Mouse (Mus musculus) v-Abl transformed pro-B cells (cell line): ENCODE results near the gene Tex19.1.

Experiments used
- in situ Hi-C, 2 experiments: fragments of 400-800 bp; cut with MboI; formaldehyde crosslinking; loops; one replicate each; pipeline ENCODE4 v1.15.1; 2025; ENCODE audit not compliant: unreplicated experiment in 2 of 2

Tex19.1 gene

DNA sequence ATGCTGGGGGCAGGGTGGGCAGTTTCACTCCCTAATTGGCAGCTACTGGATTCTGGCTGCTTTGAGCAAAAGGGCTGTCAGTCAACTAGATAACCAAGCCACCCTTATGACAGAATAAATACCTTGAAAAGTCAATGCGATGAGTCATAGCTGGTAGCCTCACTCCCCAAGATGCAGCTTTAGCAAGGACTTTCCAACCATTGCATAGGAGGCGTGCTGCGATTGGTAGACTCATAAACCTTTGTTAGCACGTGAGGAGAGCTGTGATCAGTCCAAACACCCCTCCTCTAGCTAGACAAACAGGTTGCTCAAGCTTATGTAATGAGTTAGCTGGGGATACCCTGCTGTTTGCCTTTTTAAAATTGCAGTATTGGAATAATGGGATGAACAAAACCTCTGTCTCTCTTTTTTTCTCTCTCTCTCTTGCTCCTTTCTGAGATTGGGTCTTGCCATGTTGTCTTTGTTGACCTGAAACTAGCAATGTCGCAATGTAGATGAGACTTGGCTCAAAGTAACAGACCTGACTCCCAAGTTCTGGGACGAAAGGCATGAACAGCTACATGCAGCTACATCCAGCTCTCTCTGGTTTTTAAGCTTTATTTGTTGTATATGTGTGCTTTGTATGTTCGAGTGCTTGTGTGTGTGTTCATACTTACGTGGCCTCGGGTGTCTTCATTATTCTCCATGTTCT lies 2.5 kb upstream of the Tex19.1 start:
- in situ Hi-C loops = no loop called here

DNA sequence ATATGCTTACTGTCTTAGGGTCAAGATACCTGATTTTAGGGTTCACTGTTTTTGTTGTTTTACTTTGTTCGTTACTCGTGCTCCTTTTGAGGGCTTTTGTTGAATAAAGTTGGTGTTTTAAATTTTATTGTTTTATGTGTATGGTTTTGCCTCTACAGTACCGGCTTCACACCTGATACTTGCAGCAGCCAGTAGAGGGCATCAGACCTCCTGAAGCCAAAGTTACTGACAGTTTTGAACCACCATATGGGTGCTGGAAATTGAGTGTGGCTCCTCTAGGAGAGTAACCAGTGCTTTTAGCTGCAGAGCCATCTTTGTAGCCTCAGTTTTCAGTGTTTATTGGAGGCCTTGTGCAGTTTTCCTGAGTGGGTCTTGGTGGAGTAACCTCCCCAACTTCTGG lies 2.2 kb downstream of the Tex19.1 start:
- in situ Hi-C loops = no loop called here

DNA sequence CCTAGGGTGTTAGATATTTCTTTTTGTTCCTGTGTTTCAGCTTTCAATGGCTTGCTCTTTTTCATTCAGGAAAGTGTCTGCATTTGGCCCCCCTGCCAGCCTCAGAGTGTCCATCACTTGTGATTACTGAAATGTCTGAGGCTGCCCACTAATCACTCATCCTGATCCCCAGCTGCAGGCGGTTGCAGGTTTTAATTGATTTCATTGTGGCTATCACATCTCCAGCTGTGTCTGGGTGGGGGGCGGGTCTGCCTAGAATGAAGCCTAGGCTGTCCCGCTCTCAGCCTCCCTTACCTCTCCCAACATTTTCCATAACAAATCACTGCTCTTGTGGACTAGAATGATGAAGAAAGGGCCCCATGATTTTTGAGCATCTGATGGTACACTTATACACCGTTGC lies 8.3 kb downstream of the Tex19.1 start:
- in situ Hi-C loops = no loop called here

DNA sequence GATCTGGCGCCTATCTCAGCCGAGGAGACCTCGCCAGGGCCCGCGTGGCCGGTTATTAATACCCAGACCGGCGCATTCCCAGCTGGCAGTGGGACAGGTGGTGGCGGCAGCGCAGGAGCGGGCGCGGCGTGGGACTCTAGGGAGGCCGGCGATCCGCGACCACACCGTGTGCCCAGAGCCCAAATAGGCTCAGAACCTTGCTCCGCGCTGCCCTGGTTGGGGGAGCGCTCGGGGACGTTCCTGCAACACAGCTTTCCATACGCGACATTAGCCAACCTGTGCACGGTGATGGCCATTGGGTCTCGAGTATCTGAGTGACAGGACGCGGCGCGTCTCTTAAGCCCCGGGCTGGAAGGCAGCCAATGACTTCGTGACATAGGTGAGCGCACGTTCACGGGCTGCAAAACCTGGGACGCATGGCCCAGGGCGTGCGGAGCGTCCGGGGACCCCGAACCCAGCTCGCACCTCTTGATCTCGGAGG lies 10.5 kb downstream of the Tex19.1 start:
- in situ Hi-C loops = no loop called here

DNA sequence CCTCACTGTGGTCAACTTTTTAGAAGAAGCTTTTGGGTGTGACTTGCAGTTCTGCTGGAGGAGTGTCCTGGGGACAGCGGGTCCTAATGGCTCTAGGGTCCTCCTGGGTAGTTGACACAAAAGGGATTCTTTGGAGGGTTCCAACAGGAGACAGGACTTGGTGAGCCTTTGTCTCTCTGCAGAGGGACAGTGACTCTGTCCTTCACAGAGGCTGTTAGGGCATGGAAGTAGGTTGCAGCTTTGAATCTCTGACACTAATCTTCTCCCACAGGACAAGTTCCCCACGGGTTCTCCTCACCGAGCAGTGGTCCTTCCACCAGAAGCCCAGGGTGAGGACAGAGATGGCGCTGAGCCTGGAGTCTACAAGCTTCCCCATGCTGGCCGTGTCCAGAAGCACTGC lies 14.0 kb downstream of the Tex19.1 start, which contains the start of gene Uts2r:
TSS of gene Uts2r (plus strand) at position 301 of the 400 bp plus-strand sequence.
- in situ Hi-C loops = no loop called here

DNA sequence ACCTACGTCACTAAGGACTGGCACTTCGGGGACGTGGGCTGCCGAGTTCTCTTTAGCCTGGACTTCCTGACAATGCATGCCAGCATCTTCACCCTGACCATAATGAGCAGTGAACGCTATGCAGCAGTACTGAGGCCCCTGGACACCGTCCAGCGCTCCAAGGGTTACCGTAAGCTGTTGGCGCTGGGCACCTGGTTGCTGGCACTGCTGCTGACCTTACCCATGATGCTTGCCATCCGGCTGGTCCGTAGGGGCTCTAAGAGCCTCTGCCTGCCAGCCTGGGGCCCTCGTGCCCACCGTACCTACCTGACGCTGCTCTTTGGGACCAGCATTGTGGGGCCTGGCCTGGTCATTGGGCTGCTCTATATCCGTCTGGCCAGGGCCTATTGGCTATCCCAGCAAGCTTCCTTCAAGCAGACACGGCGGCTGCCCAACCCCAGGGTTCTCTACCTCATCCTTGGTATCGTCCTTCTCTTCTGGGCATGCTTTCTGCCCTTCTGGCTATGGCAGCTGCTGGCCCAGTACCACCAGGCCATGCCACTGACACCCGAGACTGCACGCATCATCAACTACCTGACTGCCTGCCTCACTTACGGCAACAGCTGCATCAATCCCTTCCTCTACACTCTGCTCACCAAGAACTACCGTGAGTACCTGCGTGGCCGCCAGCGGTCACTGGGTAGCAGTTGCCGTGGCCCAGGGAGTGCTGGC lies 14.8 kb downstream of the Tex19.1 start:
- in situ Hi-C loops = no loop called here

DNA sequence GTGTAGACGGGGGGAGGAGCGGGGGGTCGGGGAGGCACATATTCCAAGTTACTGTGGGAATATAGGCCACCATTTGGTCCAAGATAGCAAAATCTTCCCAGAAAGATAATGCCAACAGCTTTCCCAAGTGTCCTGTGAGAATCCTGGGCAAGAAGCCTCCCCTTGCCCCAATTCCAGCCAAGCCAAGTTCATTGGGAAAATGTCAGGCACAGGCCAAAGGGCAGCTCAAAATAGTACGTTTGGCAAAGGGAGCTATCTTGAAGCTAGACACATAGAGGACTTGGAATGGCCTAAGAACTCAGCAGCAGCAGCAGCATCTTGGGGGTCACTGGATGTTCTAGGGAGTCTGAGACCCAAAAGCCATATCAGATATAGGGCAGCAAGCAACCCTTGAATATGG lies 17.8 kb downstream of the Tex19.1 start:
- in situ Hi-C loops = no loop called here

DNA sequence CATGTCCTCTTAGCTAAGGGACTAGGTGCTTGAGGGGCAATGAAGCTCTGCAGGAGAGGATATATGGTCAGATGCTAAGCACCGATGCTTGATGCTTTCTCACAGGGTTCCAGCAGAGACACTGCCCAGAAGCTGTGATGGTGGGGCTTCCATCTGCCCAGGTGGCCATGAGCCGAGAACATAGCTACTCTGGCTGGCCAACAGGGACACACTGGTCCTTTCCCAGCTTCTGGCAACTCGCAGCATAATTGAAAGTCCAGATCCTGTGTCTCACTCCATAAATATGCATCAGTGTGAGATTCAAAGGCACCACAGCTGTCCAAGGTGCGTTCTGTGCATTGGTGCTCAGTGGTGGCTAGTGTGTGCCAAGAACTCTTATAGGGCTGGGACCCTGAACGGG lies 27.3 kb downstream of the Tex19.1 start:
- in situ Hi-C loops = loop anchor here (10.0 kb wide), 2 partner anchors 192 to 632 kb away; no protein-coding TSS in a partner anchor

DNA sequence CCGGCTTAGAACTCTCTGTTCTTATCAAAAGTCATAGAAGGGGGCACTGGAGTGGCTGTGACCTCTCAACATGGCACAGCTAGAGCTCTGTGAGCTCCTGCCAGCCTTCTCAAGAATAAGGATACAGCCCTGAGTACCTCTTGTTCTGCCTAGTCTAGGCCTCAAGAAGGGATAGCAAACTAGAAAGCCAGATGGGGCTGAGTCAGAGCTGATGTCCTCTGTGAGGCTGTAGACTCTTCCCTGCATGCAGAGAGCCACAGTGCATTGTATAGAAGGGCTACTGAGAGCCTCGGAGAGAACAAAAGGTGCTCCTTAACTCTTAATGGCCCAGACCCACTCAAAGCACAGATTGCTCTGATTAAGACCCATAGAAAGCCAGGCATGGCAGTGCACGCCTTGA lies 28.3 kb downstream of the Tex19.1 start:
- in situ Hi-C loops = loop anchor here (10.0 kb wide), 2 partner anchors 191 to 631 kb away; no protein-coding TSS in a partner anchor

DNA sequence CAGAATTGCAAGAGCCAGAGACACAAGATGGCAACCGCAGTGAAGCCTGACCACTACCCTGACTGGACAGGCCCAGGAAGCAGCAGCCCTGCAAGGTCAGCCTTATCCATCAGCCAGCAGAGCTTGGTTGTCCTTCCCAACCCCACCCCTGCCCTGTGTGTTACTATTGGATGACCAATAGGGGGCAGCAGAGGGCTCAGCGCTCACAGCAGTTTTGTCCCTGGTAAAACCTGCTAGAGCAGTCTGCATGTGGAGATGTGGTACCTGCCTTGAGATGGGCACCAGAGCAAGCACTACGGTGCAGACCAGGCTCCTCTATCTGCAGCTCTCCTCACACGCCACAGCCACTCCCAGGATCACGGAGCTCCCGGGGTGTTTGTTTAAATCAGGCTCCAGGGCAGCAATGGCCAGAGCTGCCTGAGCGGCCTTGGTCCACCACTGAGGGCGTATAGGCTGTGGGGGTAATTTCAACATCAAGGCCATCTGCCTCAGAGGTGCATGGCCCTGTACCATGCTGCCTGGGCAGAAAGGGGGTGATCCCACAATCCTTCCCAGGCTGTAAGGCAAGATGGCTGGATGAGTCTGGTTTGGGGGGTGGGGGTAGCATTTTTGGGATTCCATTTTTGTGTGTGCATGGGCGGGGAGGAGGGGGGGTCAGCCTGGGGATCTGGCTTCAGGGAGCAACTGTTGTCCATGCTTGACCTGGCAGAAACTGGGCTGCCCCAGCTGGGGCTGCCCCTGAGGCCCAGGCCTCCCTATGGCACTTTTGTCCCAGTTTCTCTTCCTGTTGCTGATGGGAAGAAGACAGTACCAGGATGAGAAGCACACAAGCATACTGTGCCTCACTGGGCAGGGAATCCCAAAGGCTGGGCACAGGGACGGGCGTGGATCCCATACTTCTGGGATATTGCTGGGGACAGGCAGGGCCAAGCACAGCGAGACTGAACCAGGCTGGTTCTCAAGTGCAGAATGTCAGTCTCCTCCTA lies 30.6 kb downstream of the Tex19.1 start:
- in situ Hi-C loops = loop anchor here (10.0 kb wide), 2 partner anchors 188 to 628 kb away; no protein-coding TSS in a partner anchor

DNA sequence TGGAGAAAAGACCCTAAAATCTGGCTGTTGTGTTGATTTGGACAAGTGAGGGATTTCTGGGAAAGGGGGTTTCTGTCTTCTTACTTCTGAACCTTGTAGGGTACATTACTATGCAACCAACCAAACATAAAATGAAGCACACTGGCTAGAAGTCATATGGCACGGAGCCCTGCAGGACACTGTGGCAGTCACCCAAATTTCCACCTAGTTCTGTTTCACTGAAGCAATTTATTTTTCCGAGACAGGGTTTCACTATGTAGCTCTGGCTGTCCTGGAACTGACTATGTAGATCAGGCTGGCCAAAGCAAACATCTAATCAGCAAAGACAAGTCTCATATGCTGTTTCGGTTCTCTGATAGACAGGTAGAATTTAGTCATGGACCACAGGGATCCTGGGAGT lies 43.7 kb downstream of the Tex19.1 start:
- in situ Hi-C loops = loop anchor here in 1 of 2 experiments (5.0 kb wide), 1 partner anchor 162 kb away; no protein-coding TSS in a partner anchor

DNA sequence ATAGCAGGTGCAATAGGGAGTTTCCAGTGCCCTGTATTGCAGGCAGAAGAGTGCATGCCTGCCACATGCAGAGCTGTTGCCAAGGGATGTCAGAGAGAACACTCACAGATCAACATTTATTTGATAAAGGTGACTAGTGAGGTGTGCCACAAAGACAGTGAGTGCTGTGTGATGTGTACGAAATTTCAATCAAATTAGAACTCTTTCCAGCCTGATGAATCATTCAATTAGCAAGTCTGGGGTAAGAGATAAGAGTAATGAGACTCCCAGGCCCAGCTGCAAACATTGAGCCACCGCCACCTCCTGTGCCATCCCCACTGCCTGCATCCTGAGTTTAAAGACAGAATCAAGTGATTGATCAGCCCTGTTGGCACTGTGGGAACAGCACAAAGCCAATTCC lies 46.8 kb downstream of the Tex19.1 start:
- in situ Hi-C loops = loop anchor here in 1 of 2 experiments (5.0 kb wide), 1 partner anchor 165 kb away; no protein-coding TSS in a partner anchor

DNA sequence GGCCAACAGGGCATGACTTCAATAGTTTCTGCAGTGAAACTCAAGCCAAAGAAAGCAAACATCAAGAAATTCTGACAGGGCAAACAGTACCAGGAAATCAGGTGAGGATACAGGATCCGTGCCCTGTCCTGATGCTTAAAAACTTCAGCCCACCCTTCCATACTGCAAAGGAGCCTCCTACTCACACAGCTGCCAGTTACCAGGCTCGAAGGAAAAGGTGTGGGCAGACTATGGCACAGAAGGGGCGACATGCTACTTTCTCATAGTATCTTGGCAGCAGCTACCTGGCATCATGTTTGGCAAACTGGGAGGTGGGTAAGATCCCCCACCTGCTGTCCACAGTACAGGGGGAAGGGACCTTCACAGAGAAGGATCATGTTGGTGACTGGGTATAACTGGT lies 47.5 kb downstream of the Tex19.1 start:
- in situ Hi-C loops = loop anchor here in 1 of 2 experiments (5.0 kb wide), 1 partner anchor 166 kb away; no protein-coding TSS in a partner anchor
